Mouse (Mus musculus): ENCODE measurements around the gene Klhl24.

Klhl24 gene

GRCm38 (mm10) chr16:20097069-20097710 lies at the start of gene Klhl24:
Gene Klhl24, plus strand, starts transcription at chr16:20097542.
- WGBS, result 2% methylated on average over 29 of the region's 29 CpGs

GRCm38 (mm10) chr16:20052655-20053054 lies 44.7 kb upstream of the Klhl24 start:
- WGBS, result 88% methylated on average over 3 of the region's 3 CpGs

- WGBS, result 76% methylated on average over 1 of the region's 1 CpGs
Observed at GRCm38 (mm10) chr16:20072770-20073169, 24.6 kb upstream of the Klhl24 start.

DNA sequence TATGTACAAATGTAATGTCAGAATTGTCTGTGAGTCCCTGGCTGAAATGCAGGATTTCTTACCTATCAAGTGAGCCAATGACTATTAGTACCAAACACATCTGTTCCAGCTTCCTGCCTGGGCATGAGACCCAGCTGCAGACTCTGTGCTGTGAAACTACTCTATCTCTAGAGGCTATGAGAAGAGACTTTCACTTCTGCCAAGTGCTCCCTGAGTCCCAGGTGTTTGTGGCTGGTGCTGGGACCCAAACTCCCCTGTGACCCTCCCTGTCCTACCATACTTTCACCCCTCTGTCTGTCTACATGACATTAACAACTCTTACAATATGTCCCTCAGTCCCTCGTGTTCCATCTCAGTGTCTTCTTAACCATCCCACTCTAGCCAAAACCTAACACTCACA lies 20.7 kb upstream of the Klhl24 start:
- WGBS, result 80% methylated on average over 1 of the region's 1 CpGs

GRCm38 (mm10) chr16:20080271-20080670 lies 17.1 kb upstream of the Klhl24 start:
- WGBS, result 95% methylated on average over 3 of the region's 3 CpGs

DNA sequence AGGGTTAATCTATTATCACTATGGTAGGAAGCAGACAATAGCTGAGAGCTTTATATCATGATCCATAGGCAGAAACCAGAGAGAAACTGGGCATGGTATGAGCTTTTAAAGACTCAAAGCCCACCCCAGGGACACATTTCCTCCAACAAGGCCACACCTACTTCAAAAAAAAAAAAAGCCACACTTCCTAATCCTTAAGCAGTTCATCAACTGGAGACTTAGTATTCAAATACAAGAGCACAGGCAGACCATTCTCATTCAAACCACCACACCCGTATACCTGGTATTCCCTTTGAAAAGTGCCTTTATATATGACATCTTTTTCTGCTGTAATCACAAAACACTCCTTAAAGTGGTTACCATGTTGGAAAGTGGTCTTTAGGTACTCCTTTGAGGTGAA lies 12.7 kb upstream of the Klhl24 start:
- 92% methylated on average over 1 of the region's 1 CpGs for WGBS

DNA sequence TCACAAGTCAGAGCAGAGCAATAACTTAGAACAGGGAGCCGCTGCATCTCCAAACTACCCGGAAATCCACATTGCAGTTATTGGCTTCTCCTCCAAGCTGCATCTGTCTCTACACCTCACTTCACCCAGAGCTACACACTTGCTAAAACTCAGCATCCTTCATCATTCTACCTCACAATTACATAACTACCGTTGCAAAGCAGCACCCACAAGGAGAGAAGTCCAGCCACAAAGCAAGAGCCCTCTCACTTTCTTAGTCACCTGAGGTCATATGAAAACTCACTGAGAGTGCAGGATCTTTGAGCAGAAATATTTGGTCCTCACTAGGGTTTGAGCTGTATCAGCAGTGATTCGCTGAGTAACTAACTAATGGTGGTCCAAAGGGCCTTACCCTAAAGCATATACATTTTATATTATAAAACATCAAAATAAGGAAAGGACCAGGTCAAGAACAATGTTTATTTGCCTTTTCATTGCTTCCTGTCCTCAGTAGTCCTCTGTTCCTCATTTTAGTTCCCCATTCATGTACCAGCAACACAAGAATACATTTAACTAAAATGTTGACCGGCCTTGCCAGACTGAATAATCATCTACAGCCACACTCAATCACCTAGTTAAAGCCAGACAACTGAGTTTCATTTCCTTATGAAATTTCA lies 12.0 kb upstream of the Klhl24 start:
- 91% methylated on average over 5 of the region's 5 CpGs for WGBS

GRCm38 (mm10) chr16:20086976-20087375 lies 10.4 kb upstream of the Klhl24 start:
- WGBS, result 41% methylated on average over 5 of the region's 5 CpGs

- WGBS, result 92% methylated on average over 3 of the region's 3 CpGs
Observed at GRCm38 (mm10) chr16:20089636-20090035, 7.7 kb upstream of the Klhl24 start.

DNA sequence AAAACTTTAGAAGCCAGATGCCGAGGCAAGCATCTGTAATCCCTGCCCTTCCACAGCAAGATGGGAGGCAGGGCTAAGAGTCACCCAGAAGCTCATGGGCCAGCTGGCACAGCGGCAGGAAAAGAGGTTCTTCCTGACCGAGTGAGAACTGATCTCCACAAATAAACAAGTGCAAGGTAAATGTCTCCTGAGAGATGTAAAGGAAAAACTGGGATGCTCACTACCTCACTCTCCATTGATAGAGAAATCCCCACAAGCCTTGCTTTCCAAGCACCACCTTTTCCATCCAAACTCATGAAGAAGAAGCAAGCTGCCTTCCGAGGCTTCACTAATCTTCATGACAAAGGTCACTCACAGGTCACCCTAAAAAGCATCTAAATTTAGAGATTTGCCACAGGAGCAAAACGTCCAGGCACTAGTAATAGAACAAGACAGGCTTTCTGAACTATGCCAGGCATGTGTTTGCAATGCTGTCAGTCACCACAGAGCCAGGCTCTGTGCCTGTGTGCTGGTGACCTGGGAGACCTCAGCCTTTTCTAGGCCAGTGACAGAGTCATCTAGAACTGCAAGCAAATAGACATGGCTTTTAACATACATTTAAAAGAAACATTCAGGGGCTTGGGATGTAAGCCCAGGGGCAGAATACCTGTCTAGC lies 6.3 kb upstream of the Klhl24 start:
- 57% methylated on average over 5 of the region's 5 CpGs for WGBS

GRCm38 (mm10) chr16:20095966-20096365 lies 1.4 kb upstream of the Klhl24 start:
- WGBS, result 72% methylated on average over 2 of the region's 2 CpGs

- WGBS, result under 1% methylated on average over 61 of the region's 61 CpGs
Observed at GRCm38 (mm10) chr16:20097711-20098374, 501 bp downstream of the Klhl24 start.

DNA sequence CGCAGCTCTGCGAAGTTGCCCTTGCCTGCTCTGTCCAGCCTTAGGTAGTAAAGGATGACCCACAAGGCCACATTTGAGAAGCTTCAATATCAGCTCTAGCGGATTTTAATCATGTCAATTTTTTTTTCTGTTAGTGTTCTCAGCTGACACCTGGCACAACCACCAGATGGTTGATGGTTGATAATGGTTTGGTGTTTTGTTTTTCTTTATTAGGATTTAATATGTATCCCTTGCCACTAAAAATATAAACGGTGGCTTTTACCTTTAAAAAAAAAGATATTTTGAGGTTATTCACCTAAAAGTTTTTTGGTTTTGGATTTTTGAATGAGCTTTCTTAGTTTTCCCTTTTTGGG lies 1.0 kb downstream of the Klhl24 start:
- 2% methylated on average over 4 of the region's 4 CpGs for WGBS

DNA sequence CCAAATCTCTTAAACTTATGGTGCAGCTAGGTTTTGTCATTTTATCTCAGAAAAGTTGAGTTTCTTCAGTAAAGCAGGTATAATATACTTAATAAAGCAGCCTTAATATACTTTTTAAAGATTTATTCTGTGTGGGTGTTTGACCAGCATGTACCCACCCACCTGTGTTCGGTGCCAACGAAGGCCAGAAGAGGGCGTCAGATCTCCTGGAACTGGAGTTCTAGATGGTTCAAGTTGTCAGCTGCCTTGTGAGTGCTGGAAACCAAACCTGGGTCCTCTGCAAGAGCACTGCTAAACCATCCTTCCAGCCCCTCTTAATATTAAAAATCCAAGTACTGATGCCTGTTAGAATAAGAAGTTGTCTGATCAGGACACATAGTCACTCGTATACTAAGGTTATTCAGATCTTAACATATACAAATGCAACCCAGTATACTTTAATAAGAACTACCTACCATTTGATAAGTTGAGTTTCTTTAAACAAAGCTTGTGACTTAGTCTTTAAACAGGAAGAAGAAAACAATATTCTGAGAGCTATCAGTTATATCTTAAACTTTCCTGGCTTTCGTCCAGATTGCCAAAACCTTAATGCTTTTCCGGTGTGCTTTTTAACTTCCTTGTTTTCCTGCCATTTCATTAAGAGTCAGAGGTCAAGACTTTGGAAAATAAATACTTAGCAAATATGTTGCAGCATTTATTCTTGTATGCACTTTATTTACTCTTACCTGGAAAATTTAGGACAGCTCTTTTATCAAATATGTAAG lies 1.7 kb downstream of the Klhl24 start:
- 85% methylated on average over 6 of the region's 6 CpGs for WGBS

DNA sequence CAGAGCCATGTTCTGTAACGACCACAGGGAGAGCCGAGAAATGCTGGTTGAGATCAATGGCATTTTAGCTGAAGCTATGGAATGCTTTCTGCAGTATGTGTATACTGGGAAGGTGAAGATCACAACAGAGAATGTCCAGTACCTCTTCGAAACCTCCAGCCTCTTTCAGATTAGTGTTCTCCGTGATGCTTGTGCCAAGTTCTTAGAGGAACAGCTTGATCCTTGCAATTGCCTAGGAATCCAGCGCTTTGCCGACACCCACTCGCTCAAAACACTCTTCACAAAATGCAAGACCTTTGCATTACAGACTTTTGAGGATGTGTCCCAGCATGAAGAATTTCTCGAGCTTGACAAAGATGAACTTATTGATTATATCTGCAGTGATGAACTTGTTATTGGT lies 9.7 kb downstream of the Klhl24 start:
- WGBS, result 64% methylated on average over 8 of the region's 8 CpGs

DNA sequence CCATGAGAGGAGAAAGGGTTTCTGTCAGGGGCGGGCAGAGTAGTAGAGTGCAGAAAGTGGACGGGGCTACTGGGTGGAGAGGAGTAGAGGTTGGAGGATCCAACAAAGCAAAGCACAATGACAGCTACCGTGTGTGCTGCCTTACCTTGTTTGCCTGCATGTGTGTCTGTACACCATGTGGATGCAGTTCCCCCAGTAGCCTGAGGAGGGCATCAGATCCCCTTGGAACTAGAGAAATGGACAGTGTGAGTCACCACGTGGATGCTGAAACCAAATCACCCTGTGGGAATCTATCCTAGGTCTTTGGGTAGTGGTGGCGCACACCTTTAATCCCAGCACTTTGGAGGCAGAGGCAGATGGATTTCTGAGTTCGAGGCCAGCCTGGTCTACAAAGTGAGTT lies 11.6 kb downstream of the Klhl24 start:
- 94% methylated on average over 6 of the region's 6 CpGs for WGBS

DNA sequence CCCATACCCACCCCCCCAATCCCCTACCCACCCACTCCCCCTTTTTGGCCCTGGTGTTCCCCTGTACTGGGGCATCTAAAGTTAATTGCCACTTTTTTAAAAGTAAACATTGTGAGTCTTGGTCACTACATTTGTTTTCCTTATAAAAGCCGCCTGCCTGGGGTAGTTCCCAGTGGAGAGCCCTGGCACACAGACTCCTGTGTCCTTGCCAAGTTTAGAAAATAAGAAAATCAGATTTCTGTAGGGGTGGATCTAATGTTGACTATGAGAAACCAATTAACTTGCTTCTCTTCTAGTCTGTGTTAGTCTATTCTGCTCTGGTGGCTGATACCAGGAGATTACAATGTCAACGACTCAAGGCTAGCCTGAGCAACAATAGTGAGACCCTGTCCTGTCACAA lies 15.3 kb downstream of the Klhl24 start:
- WGBS, result 42% methylated on average over 2 of the region's 2 CpGs

DNA sequence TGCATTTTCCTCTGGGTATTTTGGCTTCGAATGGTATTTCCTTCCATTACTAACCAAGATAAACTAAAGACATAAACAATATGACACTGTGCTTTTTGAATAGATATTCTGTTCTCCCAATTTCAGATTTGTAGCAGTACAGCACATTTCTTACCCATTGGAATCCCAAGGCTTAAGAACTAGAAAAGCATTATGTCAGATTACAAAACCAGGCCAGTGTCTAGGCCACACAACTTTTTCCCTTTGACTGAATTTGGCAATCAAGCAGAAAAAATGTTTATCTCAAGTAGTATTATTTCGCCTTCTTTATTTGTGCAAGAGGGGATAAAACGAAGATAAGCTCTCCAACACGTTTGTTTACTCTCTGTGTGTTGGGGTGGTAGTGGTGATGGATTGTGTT lies 18.7 kb downstream of the Klhl24 start:
- WGBS, result 63% methylated on average over 4 of the region's 4 CpGs

GRCm38 (mm10) chr16:20126319-20126883 lies 29.1 kb downstream of the Klhl24 start:
- 81% methylated on average over 10 of the region's 10 CpGs for WGBS

- 56% methylated on average over 2 of the region's 2 CpGs for WGBS
Observed at GRCm38 (mm10) chr16:20130397-20130796, 33.1 kb downstream of the Klhl24 start.

- WGBS, result under 1% methylated on average over 87 of the region's 92 CpGs
Observed at GRCm38 (mm10) chr16:20140772-20141531, 43.6 kb downstream of the Klhl24 start, which contains the start of gene Yeats2. Gene Yeats2, plus strand, starts transcription at chr16:20141063.
